Mouse (Mus musculus): ENCODE results near the gene Prkcb. TPM values are rescaled to one million over a fixed set of nuclear protein-coding genes. Genes with fewer than 3 reads are reported as not detected.

The Prkcb gene
- total and polyA plus RNA-seq, 2 experiments from 2014 or later, result 196 to 307 TPM

- DNase-seq (ENCODE audit: low spot score) (no peak), ATAC-seq (ENCODE audit: low FRiP score) (no peak)
- H3K36me3 ChIP-seq (ENCODE audit: insufficient read depth, low read length), result no peaks in the 10 kb centered on the region
- no peak overlapping the region for H3K4me2 ChIP-seq (ENCODE audit: low read depth, low read length, poor library complexity, severe bottlenecking)
- H3K27ac ChIP-seq (ENCODE audit: low read depth, low read length), result no peak overlapping the region
- no peak for TF ChIP-seq CTCF (IDR thresholded peaks at IDR 0.05)
- H3K4me3 ChIP-seq (ENCODE audit: low read depth, low read length), result no peak overlapping the region
- no peaks in the 10 kb centered on the region for H3K4me1 ChIP-seq (ENCODE audit: insufficient read depth, low read length)
- H3K27me3 ChIP-seq (ENCODE audit: insufficient read depth, low read length), result no peaks in the 10 kb centered on the region
- 82% methylated on average over 2 of the region's 2 CpGs for WGBS
- H3K9me3 ChIP-seq (ENCODE audit: low read length), result no peaks in the 10 kb centered on the region
- no peak overlapping the region for H3K9ac ChIP-seq (replicated peaks; ENCODE audit: low read length, poor library complexity, severe bottlenecking)
Measured at GRCm38 (mm10) chr7:122282584-122282983, 6.0 kb upstream of the Prkcb start.

- H3K4me3 ChIP-seq (ENCODE audit: low read depth, low read length), result no peak overlapping the region
- no peak for TF ChIP-seq CTCF (IDR thresholded peaks at IDR 0.05)
- no peaks in the 10 kb centered on the region for H3K36me3 ChIP-seq (ENCODE audit: insufficient read depth, low read length)
- H3K9ac ChIP-seq (replicated peaks; ENCODE audit: low read length, poor library complexity, severe bottlenecking), result no peak overlapping the region
- H3K27ac ChIP-seq (ENCODE audit: low read depth, low read length), result no peak overlapping the region
- H3K27me3 ChIP-seq (ENCODE audit: insufficient read depth, low read length), result no peaks in the 10 kb centered on the region
- no peak for ATAC-seq (ENCODE audit: low FRiP score)
- 0 out of 2 replicates have a peak, but pooled peaks cover 11% of the 10 kb centered on the region for H3K4me1 ChIP-seq (ENCODE audit: insufficient read depth, low read length)
- 73% methylated on average over 1 of the region's 1 CpGs for WGBS
- H3K9me3 ChIP-seq (ENCODE audit: low read length), result no peaks in the 10 kb centered on the region
- no peak overlapping the region for H3K4me2 ChIP-seq (ENCODE audit: low read depth, low read length, poor library complexity, severe bottlenecking)
- no peak for DNase-seq (ENCODE audit: low spot score)
Measured at GRCm38 (mm10) chr7:122287217-122287616, 1.3 kb upstream of the Prkcb start.

GRCm38 (mm10) chr7:122289243-122290111 is 926 bp downstream of the Prkcb start:
- Histone ChIP-seq H3K9me3 (ENCODE audit: low read length) (no peaks in the 10 kb centered on the region), H3K27ac (ENCODE audit: low read depth, low read length) (peak overlapping the region; percentile 83), H3K4me2 (ENCODE audit: low read depth, low read length, poor library complexity, severe bottlenecking) (peak overlapping the region; percentile 96), H3K4me1 (ENCODE audit: insufficient read depth, low read length) (0 out of 2 replicates have a peak, but pooled peaks cover 11% of the 10 kb centered on the region), H3K36me3 (ENCODE audit: insufficient read depth, low read length) (no peaks in the 10 kb centered on the region), H3K9ac (replicated peaks; ENCODE audit: low read length, poor library complexity, severe bottlenecking) (peak overlapping the region; percentile 83), H3K27me3 (ENCODE audit: insufficient read depth, low read length) (no peaks in the 10 kb centered on the region), H3K4me3 (ENCODE audit: low read depth, low read length) (peak overlapping the region; percentile 79)
- no peak for TF ChIP-seq CTCF (IDR thresholded peaks at IDR 0.05)
- WGBS, result under 1% methylated on average over 55 of the region's 66 CpGs
- ATAC-seq (ENCODE audit: low FRiP score) (peak; percentile 68), DNase-seq (ENCODE audit: low spot score) (no peak)

- ATAC-seq (ENCODE audit: low FRiP score), result peak; percentile 32; the same call in 1 of the 2 replicates
- peak; percentile 80 for TF ChIP-seq CTCF (IDR thresholded peaks at IDR 0.05)
- Histone ChIP-seq H3K27ac (ENCODE audit: low read depth, low read length) (peak overlapping the region; percentile 83; the same call in 1 of the 2 replicates), H3K4me3 (ENCODE audit: low read depth, low read length) (peak overlapping the region; percentile 79), H3K4me1 (ENCODE audit: insufficient read depth, low read length) (0 out of 2 replicates have a peak, but pooled peaks cover 11% of the 10 kb centered on the region), H3K4me2 (ENCODE audit: low read depth, low read length, poor library complexity, severe bottlenecking) (peak overlapping the region; percentile 96), H3K27me3 (ENCODE audit: insufficient read depth, low read length) (no peaks in the 10 kb centered on the region), H3K36me3 (ENCODE audit: insufficient read depth, low read length) (no peaks in the 10 kb centered on the region), H3K9me3 (ENCODE audit: low read length) (no peaks in the 10 kb centered on the region), H3K9ac (replicated peaks; ENCODE audit: low read length, poor library complexity, severe bottlenecking) (peak overlapping the region; percentile 83)
- DNase-seq (ENCODE audit: low spot score), result no peak
- WGBS, result 11% methylated on average over 12 of the region's 12 CpGs
Measured at GRCm38 (mm10) chr7:122290165-122290564, 1.6 kb downstream of the Prkcb start.

- no peak for DNase-seq (ENCODE audit: low spot score)
Measured at GRCm38 (mm10) chr7:122290771-122291170, 2.2 kb downstream of the Prkcb start.

GRCm38 (mm10) chr7:122292151-122292550 is 3.6 kb downstream of the Prkcb start:
- ATAC-seq (ENCODE audit: low FRiP score) (no peak), DNase-seq (ENCODE audit: low spot score) (no peak)
- H3K27me3 ChIP-seq (ENCODE audit: insufficient read depth, low read length), result no peaks in the 10 kb centered on the region
- H3K9me3 ChIP-seq (ENCODE audit: low read length), result no peaks in the 10 kb centered on the region
- no peaks in the 10 kb centered on the region; the same call in 1 of the 2 replicates for H3K36me3 ChIP-seq (ENCODE audit: insufficient read depth, low read length)
- no peak for TF ChIP-seq CTCF (IDR thresholded peaks at IDR 0.05)
- H3K9ac ChIP-seq (replicated peaks; ENCODE audit: low read length, poor library complexity, severe bottlenecking), result peak overlapping the region; percentile 13; the same call in 1 of the 2 replicates
- peak overlapping the region; percentile 18; the same call in 1 of the 2 replicates for H3K4me2 ChIP-seq (ENCODE audit: low read depth, low read length, poor library complexity, severe bottlenecking)
- H3K4me3 ChIP-seq (ENCODE audit: low read depth, low read length), result no peak overlapping the region
- WGBS, result 44% methylated on average over 7 of the region's 7 CpGs
- H3K4me1 ChIP-seq (ENCODE audit: insufficient read depth, low read length), result 0 out of 2 replicates have a peak, but pooled peaks cover 11% of the 10 kb centered on the region
- H3K27ac ChIP-seq (ENCODE audit: low read depth, low read length), result no peak overlapping the region

More at GRCm38 (mm10) chr7:122290771-122291170, 2.2 kb downstream of the Prkcb start:
- Histone ChIP-seq H3K36me3 (ENCODE audit: insufficient read depth, low read length) (no peaks in the 10 kb centered on the region), H3K4me1 (ENCODE audit: insufficient read depth, low read length) (0 out of 2 replicates have a peak, but pooled peaks cover 11% of the 10 kb centered on the region), H3K9ac (replicated peaks; ENCODE audit: low read length, poor library complexity, severe bottlenecking) (peak overlapping the region; percentile 83; the same call in 1 of the 2 replicates), H3K4me3 (ENCODE audit: low read depth, low read length) (peak overlapping the region; percentile 79), H3K27ac (ENCODE audit: low read depth, low read length) (no peak overlapping the region), H3K27me3 (ENCODE audit: insufficient read depth, low read length) (no peaks in the 10 kb centered on the region), H3K4me2 (ENCODE audit: low read depth, low read length, poor library complexity, severe bottlenecking) (peak overlapping the region; percentile 96), H3K9me3 (ENCODE audit: low read length) (no peaks in the 10 kb centered on the region)
- no peak for ATAC-seq (ENCODE audit: low FRiP score)
- no peak for TF ChIP-seq CTCF (IDR thresholded peaks at IDR 0.05)
- 66% methylated on average over 3 of the region's 3 CpGs for WGBS

Measured in midbrain, postnatal 0 days (tissue).